Mouse (Mus musculus) CH12.LX (cell line): Measurements from ENCODE around the gene Stxbp5l.

Experiments
- CTCF ChIP-seq, 2 experiments: IDR thresholded peaks in 1 of 2; conservative IDR thresholded peaks in 1 of 2; 2 replicates each; pipeline ENCODE4 v1.5.1; 2011 to 2012; ENCODE audit warnings: low read depth in 2 of 2, low read length in 2 of 2, improper control_type of control experiment in 1 of 2, inconsistent platforms in 1 of 2, mild to moderate bottlenecking in 1 of 2, moderate library complexity in 1 of 2
- EP300 ChIP-seq: IDR thresholded peaks from 2 replicates; pipeline ENCODE4 v1.6.1; 2011; ENCODE audit warnings: low read length, improper control_type of control experiment
- GABPA ChIP-seq: IDR thresholded peaks from 2 replicates; pipeline ENCODE4 v1.6.1; 2012; ENCODE audit warnings: low read depth, low read length, improper control_type of control experiment, inconsistent platforms; ENCODE audit not compliant: insufficient replicate concordance
- HCFC1 ChIP-seq: IDR thresholded peaks from 2 replicates; pipeline ENCODE4 v1.6.1; 2012; ENCODE audit warnings: low read depth, mild to moderate bottlenecking, inconsistent platforms, low read length, improper control_type of control experiment
- MXI1 ChIP-seq: IDR thresholded peaks from 2 replicates; pipeline ENCODE4 v1.6.1; 2011; ENCODE audit warnings: mild to moderate bottlenecking, low read depth, low read length, improper control_type of control experiment
- POLR2A ChIP-seq: IDR thresholded peaks from 2 replicates; pipeline ENCODE4 v1.6.1; 2011; ENCODE audit warnings: low read depth, mild to moderate bottlenecking, improper control_type of control experiment, low read length
- RAD21 ChIP-seq: IDR thresholded peaks from 2 replicates; pipeline ENCODE4 v1.6.1; 2011; ENCODE audit warnings: low read depth, mild to moderate bottlenecking, low read length, improper control_type of control experiment, moderate library complexity
- SIN3A ChIP-seq: IDR thresholded peaks from 2 replicates; pipeline ENCODE4 v1.6.1; 2012; ENCODE audit warnings: low read length, improper control_type of control experiment, inconsistent platforms
- TCF12 ChIP-seq: IDR thresholded peaks from 2 replicates; pipeline ENCODE4 v1.6.1; 2014; ENCODE audit warnings: low read depth, mild to moderate bottlenecking, inconsistent platforms, low read length, improper control_type of control experiment
- USF1 ChIP-seq: IDR thresholded peaks from 2 replicates; pipeline ENCODE4 v1.6.1; 2014; ENCODE audit warnings: low read depth, mild to moderate bottlenecking, inconsistent platforms, low read length, improper control_type of control experiment
- ZC3H11A ChIP-seq: IDR thresholded peaks from 2 replicates; pipeline ENCODE4 v1.6.1; 2012; ENCODE audit warnings: low read depth, mild to moderate bottlenecking, inconsistent platforms, low read length, improper control_type of control experiment
- ZNF384 ChIP-seq: IDR thresholded peaks from 2 replicates; pipeline ENCODE4 v1.6.1; 2012; ENCODE audit warnings: low read depth, low read length, improper control_type of control experiment, inconsistent platforms

GRCm38 (mm10) chr16:37261678-37262077 is 123.1 kb downstream of the Stxbp5l start:
- TF ChIP-seq TCF12 (no peak), CTCF (conservative IDR thresholded peaks at IDR 0.05 in 1 of 2, IDR thresholded peaks at IDR 0.05 in 1 of 2; ENCODE audit: low read depth in 2 of 2, low read length in 2 of 2) (no peak), HCFC1 (no peak), ZC3H11A (no peak), ZNF384 (no peak), EP300 (peak; percentile 74), MXI1 (no peak), RAD21 (no peak), SIN3A (no peak), USF1 (no peak), POLR2A (no peak), GABPA (no peak)
